Mouse (Mus musculus) CH12F3 (cell line): ENCODE measurements around the gene Ddo.

Source experiments
- in situ Hi-C: fragments of 300-500 bp; cut with MboI; formaldehyde crosslinking; loops from 2 replicates; pipeline ENCODE4 v1.14.3; 2020; ENCODE audit warnings: low sequenced_read_pairs

The Ddo gene

DNA sequence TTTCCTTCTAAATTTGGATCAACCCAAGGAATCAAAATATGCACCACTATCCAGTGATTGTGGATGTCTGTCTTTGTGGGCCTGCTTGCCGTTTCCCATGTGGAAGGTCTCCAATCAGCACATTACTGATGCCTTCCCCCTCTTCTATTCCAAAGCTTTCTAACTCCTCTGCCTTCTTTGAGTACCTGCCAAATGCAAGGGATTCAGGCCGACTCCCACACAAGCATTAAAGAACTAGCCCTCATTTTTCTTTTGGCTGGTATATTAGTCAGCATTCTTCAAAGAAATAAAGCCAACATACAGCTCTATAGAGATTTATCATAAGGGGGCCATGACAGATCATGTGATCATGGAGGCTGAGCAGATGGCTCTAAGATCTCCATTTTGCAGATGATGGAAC is 21.9 kb downstream of the Ddo start:
- in situ Hi-C loops: no loop called here

DNA sequence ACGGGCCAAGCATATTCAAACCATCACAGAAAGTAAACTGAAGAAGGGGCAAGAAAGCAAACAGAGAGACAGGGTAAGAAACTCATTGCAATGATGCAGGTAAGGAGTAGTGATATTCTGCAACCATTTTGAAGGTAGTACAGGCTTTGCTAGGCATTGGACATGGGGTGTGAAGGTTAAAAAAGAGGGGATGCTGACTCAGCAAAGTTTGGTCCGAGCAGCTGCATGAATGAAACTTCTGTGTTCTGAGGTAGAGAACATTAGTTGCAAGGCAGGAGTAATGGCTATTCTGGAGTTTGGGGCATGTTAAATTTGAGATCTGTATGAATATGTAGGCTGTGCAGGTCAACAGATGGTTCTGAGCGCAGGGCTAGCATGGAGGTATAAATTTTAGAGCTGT is 35.5 kb downstream of the Ddo start:
- in situ Hi-C loops: no loop called here

DNA sequence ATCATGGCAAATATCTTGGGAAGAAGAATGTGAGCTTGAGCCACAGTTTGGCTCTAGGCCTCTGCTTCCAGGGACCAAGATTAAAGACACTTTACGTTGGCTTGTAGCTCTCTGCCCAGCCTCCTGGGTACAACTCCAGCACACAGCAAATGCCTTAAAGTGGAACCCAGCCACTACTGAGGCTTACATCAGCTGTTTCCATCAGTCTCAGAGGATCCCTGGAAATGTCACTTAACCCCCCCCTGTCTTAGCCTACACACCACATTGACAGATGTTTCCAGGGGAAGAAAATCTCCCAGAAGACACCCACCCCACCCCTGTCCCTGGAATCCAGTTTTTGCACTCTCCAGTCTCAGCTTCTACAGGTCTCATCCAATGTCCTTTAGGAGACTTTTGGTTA is 37.1 kb downstream of the Ddo start:
- in situ Hi-C loops: no loop called here

DNA sequence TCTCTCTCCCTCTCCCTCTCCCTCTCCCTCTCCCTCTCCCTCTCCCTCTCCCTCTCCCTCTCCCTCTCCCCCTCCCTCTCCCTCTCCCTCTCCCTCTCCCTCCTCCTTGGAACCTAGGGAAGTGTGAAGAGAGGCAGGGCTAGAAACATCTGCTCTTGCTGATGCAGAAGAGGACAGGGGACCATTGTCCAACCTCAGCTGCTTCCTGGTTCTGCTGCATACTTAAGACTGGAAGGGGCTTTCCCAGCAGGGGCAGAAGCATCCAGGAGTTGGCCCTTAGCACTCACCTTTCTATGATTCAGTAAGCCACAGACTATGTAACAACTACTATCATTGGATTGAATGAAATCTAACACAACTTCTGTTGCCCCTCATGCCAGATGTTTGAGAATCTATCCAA is 38.8 kb downstream of the Ddo start:
- in situ Hi-C loops: no loop called here

DNA sequence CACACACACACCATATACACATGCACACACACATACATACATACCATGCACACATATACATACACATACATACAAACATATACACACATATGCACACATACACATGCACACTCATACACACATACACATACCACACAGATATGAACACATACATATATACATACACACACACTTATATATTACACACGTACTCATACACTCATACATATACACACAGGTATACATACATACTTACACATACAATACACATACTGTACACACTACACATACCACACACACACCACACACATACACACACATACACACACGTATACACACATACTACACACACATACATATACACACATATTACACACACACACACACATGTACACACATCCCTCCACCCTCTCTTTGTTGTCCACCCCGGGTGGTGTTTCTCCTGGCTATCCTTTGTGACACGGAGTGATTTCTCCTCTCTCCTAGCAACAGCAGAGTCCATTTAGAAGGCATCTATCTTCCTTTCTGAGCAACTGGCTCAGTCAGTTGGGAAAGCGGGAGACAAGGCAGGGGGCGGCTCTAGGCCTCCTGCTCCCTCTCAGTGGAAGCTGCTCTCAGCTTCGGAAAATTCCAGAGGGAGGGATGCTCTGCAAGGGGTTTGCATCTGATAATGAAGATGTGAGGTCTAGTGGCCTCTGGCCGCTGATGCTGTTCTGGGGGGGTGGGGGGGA is 42.9 kb downstream of the Ddo start:
- in situ Hi-C loops: no loop called here

DNA sequence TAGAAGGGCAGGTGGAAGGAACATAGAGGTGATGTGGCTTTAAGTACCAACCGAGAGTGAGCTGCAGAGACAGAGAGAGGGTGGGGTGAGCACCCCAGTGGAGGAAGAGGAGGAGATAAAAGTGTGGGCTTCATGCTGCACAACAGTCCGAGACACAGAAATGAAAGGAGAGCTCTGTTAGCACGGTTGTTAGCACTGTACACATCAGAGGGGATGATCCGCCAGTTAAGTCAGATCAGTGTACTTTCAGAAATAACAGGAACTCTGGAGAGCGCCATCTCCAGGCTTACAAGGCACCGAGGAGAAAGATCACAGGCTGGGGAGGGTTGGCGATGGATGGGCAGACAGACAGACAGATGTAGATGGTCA is 43.5 kb downstream of the Ddo start:
- in situ Hi-C loops: no loop called here

DNA sequence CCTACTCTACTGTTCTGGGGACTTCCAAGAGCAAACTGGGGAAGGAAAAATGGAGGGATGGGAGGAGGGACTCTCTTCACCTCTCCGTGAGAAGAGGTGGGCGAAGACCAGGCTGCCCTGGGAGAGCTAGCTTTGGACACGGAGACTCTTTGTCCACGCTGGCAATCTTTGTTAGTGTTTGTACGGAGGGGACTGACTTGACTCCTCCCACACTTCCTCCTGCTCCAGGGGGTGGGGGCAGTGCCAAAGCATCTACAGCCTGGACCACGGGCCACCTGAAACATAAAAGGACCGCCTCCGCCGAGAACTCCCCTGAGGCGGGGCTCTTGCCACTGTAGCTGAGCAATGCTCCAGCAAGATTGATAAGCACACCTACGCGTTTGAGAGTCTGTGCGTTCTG is 44.3 kb downstream of the Ddo start:
- in situ Hi-C loops: no loop called here

DNA sequence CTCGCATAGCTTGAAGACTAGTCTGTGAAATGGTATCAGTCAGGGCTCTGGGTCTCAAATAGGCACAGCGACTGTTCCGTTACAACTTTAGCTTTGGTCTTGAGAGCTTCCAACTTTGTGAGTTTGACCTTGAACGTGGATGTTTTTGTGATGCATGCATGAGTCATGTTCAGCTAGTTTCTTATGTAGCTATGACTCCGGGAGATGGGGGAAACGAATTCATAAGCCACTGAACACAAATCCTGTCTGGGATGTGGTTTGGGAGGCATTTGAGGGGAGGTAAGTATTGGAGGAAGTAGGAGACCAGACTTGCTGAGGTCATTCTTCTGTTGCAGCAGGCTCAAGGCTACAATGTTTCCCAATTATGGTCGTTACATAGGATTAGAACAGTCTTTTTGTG is 46.1 kb downstream of the Ddo start:
- in situ Hi-C loops: no loop called here

DNA sequence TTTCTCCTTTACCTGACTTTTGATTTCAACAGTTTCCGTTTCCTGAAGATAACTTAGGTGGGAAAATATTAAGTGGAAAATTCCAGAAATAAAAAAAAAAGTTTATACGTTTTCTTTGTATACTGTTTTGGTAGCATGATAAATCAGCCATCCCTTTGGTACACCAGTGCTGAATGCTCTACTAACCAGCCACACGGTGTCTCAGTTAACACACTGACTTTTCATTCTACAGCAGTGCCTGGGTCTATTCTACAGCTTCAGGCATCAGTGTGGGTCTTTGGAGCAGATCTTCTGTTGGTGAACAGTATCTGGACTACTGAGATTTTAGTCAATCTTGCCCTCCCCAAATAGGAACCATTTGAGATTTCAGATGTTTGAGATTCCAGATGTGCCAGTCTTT is 48.7 kb downstream of the Ddo start:
- in situ Hi-C loops: no loop called here

DNA sequence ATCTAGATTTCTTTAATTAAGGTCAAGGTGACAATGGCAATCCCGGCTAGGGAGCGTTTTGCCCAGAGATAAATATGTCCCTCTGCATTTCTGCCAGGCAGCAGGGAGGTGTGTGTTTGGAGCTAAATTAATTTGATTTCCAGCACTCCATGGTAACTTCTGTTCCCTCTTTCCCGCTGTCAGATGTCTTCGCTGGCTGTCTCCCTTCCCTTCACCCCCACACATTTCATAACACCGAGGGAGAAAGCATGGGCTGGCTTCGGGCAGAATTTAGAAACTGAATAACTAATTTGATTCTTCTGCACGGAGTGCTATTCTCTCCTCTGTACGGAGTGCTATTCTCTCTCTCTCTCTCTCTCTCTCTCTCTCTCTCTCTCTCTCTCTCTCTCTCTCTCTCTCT is 52.7 kb downstream of the Ddo start:
- in situ Hi-C loops: no loop called here

DNA sequence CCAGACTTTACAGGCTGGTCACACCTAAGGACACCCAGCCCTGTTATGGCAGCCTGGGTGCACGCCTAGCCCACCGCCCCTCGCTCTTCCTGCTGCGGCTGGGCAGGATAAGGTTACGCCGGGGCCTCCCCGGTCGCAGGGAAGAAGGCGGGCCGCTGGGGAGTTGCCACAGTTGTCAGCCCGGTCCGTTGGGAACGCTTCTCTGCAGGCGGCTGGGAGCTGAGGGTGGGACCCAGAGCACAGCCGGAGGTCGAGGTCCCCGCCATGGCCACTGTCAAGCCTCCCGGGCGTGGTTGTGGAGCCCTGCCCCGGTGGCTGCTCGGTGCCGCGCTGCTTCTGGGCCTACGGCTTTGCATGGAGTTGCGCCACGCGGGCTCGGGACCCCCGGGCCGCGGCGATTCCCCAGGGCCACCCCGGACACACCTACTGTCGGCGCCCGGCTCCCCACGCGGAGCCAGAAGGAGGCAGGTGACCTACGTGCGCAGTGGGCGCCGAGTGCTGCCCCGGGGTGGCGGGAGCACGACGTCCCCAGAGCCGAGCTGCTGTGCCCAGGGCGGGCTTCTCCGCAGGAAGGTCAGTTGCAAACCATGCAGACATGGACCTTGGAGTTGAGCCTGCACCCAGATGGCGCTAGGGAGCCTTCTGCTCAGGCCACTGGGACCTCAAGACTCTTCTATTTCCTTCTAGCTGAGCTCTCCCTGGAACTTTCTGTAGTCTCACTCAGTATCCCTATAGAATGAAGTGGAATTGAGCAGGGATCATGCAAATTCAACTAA is 53.5 kb downstream of the Ddo start, which contains the start of gene Mettl24:
Gene Mettl24 (plus strand): TSS at position 191 of the 776 bp plus-strand sequence.
- in situ Hi-C loops: no loop called here

DNA sequence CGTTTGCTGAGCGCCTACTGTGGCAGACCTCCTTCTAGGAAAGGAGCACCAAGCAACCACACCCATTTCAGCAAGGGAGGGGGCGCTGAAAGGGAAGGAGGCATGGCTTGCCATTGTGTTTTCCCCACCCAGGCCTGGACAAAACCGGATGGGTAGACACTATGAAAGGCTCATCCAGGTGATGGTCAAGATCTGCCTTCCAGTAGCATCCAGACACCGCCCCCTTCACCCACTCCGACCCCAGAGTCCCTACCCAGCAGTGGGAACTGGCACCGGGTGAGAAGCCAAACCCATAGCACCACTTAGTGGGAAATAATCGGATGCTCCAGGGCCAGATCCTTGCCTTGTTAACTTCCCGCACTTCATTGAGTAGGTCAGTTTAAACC is 54.0 kb downstream of the Ddo start:
- in situ Hi-C loops: no loop called here

DNA sequence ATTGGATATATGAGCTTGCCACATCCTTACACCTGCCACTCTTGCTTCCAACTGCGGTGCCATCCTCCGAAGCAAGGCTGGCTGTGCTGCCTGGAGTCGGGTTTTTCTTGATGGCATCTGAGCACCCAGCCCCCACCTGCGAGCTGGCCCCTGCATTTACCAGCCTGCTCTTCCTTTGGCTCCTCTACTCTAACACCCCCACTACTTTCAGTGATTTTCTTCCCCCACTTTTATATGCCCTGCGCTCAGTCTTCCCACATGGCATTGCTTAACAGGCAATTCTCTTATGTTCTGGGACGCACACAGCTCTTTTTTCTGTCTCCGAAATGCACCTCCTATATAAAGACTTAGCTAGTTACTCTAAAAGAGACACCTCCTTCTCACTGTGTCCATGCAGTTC is 54.5 kb downstream of the Ddo start:
- in situ Hi-C loops: no loop called here

DNA sequence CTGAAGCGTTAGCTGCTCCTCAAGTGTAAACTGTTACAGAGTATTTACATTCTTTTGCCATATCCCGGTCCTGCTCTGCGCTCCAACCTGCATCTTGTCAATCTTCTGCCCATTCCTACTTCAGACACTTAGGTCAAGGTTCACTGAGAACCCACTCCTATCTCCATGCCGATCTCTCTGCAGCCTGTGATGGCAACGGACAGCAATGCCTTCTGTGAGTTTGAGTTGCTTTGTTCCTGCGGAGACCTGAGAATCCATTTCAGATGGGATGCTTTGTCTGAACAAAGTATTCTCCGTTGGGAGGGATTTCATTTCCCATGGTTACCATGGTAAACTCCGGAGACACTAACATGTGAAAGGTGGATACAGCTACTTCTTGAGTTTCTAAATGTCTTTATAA is 55.8 kb downstream of the Ddo start:
- in situ Hi-C loops: no loop called here

DNA sequence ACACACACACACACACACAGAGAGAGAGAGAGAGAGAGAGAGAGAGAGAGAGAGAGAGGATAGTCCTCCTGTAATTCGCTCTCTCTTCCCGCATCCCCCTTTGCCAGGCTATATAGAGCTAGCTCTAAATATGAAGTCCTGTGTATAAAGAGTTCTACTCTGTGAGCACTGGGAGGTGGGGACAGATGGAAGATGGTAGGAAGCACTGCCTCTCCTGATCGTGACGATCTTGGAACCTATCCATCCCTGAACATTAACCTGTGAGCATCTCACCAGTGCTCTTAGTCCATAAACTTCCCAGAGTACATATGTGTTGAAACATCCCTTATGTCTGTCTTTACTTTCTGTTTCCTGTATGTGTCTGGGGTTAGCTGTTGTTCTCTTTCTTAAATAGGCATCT is 57.2 kb downstream of the Ddo start:
- in situ Hi-C loops: no loop called here

DNA sequence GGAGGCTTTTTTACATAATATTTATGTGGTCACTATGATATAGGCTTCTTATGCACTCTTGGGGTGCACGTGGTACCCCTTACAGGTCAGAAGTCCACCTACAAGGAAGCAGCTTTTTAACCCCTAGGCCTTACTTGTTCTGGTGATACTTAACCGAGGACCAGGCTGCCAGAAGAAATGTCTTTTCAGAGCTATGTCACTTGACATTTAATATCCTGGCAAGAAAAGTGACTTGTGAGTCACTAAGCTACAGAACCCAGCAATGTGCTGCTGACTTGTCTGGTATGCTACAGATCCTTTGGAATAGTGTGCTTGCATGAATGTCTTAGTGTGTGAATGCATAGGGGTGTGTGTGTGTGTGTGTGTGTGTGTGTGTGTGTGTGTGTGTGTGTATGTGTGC is 57.6 kb downstream of the Ddo start:
- in situ Hi-C loops: no loop called here

DNA sequence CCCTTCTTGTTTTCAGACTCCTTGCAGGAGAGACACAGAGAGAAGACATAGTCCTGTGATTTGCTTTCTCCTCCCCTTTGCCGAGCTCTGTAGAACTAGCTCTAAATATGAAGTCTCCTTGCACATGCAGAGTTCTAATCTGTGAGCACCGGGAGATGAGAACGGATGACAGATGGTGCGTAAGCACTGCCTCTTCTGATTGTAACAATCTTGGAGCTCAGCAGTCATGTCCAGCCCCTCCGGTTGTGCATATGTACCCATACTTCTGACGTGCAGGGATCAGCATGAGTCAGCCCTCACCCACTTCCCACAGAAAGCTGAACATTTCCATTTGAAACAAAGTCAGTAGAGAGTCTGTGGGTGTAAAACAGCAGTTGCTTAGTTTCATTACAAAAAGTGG is 58.5 kb downstream of the Ddo start:
- in situ Hi-C loops: no loop called here

DNA sequence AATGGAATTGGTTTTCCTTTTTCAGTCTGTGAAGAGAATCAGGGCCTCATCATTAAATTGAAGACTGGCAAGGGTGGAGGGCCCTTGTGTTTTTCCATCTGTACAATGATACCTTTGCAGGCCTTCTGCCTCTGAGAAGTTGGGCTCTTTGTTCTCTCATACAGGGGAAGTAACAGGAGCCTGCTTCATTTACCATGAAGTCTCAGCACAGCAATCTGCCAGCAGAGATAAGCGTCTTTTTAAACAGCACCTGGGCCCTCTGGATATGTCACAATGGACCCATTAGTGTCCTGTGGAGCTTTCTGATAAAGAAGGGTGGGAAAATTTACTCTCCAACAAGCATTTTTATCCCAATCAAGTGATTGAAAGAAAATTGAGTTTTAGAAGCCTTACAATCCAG is 59.1 kb downstream of the Ddo start:
- in situ Hi-C loops: no loop called here

DNA sequence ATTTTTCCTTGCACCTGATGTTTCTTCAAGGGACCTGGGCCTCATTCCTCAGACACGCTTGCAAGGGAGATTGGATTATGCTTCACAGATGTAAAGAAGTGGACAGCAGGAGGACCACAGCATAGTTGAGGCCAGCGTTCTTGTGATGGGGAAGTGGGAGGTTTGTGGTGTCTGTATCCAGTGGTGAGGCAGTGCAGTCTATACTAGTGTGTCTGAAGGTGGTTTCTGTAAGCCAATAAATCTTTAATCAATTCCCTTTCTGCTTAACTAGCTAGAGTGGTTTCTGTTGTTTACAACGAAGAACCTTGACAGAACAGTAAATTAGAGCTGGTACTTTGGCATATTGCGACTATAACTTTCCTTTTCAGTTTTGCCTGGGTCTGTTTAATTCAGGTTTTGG is 68.8 kb downstream of the Ddo start:
- in situ Hi-C loops: no loop called here

DNA sequence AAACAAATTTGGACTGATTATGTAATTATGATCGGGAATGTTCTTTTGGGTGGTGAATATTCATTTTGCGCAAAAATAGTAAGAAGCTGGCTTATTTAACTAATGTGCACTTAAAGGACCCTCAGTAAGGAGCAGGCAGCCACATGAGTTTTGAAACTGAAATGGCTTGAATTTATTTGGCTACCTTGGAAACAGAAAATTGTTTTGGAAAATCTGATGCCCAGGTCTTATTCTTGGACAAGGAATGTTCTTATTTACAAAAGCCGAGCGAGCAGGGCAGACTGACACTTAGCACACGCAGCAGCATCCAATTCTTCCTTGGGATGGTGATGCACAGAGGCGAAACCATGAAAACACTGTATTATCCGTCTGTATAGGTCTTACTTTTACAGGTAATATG is 81.3 kb downstream of the Ddo start:
- in situ Hi-C loops: no loop called here

DNA sequence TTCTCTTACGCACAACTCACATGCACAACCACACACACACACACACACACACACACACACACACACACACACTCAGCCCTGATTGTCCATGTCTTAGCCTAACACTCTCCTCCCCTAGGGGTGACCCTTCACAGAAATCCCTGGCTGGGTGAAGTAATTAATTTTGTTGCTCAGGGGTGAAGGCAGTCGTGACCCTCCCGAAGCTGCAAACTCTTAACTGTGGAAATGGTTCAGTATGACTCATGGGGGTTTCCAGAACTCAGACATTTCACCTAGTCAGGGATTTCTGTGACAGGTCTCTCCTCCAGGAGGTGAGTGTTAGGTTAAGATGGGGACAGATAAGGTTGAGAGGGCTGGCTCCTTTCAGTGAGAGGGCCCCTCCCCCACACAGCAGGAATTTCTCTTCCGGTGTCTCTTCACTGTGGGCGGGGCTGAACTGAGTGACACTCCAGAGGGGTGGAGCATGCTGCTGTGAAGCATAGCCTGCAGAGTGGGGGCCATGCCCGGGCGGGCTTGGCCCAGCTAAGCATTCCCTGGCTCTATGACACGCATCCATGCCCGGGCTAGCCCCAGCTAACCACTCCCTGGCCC is 83.3 kb downstream of the Ddo start:
- in situ Hi-C loops: no loop called here

DNA sequence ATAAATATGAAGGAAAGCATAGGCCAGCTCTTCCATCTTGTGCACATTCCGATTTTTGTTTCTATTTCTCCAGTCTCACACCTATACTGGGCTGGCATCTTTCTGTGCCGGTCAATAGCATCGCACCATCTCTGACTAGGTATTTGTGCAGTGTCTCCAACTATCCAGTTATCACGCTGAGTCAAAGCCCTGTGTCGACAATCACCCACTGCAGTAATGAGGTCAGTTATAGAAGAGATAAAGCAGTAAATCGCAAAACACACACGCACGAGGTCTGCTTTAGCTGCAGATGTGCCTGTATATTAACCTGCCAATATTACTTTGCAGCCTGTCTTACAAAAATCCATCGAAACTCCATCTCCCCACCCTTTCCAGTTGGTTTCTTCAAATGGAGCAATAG is 84.0 kb downstream of the Ddo start:
- in situ Hi-C loops: no loop called here
